Mouse (Mus musculus): Measurements from ENCODE around the gene Abca3.
A peak's percentile ranks its signal among the peaks of the same experiment; 100 is the strongest.
"Not testable (repeated sequence)": the region's sequence is repeated elsewhere in the genome, so short reads cannot be mapped to it uniquely, and the experiment has no call there.

The Abca3 gene

GRCm38 (mm10) chr17:24442632-24443155, 90.9 kb downstream of the Abca3 start, which contains the start of gene Dnase1l2:
Dnase1l2 (minus strand) TSS chr17:24443105.
- DNase-seq: no peak

- DNase-seq: no peak
These were observed 91.7 kb downstream of the Abca3 start for GRCm38 (mm10) chr17:24443409-24443808.

GRCm38 (mm10) chr17:24446590-24446989, 94.8 kb downstream of the Abca3 start:
- no peak for DNase-seq

- DNase-seq: no peak
These were observed 97.8 kb downstream of the Abca3 start for GRCm38 (mm10) chr17:24449507-24449906.

- DNase-seq: no peak
These were observed 99.5 kb downstream of the Abca3 start for GRCm38 (mm10) chr17:24451220-24451619.

GRCm38 (mm10) chr17:24453372-24453771, 101.6 kb downstream of the Abca3 start:
- no peak for DNase-seq

- no peak for DNase-seq
These were observed 102.5 kb downstream of the Abca3 start for GRCm38 (mm10) chr17:24454218-24454755.

GRCm38 (mm10) chr17:24454756-24455522, 103.2 kb downstream of the Abca3 start:
- DNase-seq: peak; percentile 100

- DNase-seq: not testable (repeated sequence)
These were observed 103.9 kb downstream of the Abca3 start for GRCm38 (mm10) chr17:24455523-24456206.

All from lung, postnatal 10 days (tissue).